Mouse (Mus musculus) megakaryocyte-erythroid progenitor cell, adult 5 weeks (primary cell): ENCODE measurements around the gene Dnaaf5. TPM values are rescaled to one million over a fixed set of nuclear protein-coding genes. Genes with fewer than 3 reads are reported as not detected.

Source experiments
- polyA plus RNA-seq: library from polyadenylated mRNA; stranded (reverse); fragments of >175 nt; gene quantifications from 2 replicates; pipeline ENCODE4 v1.2.3, GENCODE M21; 2012

The Dnaaf5 gene
- 50.7 and 61.5 TPM in 2 replicates for polyA plus RNA-seq

DNA sequence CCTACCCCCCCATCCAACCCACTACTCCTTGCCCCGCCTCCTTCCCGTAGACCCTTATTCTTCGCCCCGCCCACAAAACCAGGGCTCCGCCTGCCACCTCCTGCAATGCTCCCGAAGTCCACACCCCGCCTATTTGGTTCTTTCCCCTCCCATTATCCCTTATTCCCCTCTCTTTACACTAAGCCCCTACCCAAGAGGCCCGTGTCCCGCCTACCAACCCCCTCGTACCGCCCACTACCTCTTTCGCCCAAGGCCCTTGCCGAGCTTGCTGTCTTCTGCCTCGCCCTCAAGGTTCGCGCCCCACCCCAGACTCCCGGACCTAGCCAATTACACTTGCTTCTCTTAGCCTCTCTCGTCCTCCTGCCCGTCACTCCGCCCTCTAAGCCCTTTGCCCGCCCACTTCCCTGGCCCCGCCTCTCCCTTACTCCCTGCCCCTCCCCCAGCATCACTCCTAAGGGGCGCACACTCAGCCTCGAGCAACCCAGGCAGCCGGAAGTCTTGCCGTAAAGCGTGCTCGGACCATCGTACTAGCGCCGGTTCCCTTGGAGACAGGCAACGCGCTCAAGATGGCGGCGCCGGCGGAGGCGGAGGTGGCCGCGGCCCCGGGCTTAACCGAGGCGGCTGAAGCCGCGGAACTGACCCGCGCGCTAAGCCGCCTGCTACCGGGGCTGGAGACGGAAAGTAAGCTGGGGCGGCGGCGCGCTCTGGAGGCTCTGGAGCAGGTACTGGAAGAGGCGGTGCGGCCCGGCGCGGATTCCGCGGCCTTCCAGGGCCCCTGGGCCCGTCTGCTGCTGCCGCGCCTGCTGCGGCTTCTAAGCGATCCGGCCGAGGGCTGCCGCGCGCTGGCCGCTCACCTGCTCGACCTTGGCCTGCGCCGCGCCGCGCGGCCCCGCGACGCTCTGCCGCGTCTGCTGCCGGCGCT, at the start of gene Dnaaf5, which contains the start of gene Prkar1b:
Gene Dnaaf5, plus strand, starts transcription at position 543 of the 922 bp plus-strand sequence.
Gene Prkar1b, minus strand, starts transcription at position 321 of the 922 bp plus-strand sequence.

DNA sequence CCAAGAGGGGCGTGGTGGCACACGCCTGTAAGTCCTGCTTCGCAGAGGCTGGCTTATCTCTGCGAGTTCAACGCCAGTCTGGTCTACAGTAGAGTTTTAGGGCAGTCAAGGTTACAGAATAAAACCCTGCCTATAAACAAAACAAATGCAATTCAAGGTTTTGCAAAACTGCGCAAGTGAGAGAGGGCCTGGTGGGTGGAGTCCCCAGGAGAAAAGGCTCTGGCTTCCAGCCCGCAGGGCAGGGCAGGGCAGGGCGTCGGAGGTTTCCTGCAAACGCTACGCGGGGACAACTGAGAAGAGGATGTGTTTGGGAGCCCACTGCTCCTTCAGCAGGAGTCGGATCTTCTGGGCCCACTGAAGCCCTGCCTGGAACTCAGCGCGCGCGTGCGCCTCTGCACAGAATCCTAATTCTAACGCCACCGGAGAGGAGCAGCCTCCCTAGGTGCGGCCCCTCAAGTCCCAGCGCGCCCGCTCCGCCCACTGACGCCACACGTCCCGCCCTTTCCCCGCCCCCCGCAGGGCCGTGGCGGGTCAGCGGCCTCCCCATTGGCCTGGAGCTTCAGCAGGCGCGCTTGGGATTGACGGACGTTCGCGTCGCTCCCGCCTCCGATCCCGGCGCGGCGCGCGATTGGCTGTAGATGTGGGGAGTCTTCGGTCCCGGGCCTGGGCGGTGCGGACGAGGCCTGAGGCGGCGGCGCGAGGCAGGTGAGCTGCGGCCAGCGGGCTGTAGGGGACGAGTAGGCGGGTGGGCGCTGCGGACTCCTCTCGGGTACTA, 50.2 kb downstream of the Dnaaf5 start, which contains the start of gene Sun1:
Gene Sun1, plus strand, starts transcription at position 643 of the 775 bp plus-strand sequence.

Other genes with a start within 250 kb of the Dnaaf5 start
- gene Pdgfa, start 152.9 kb upstream of the Dnaaf5 start, polyA plus RNA-seq = 0.90 and 1.2 TPM in 2 replicates
- gene Prkar1b, start 222 bp upstream of the Dnaaf5 start, polyA plus RNA-seq = 0.53 and 2.4 TPM in 2 replicates
- gene Sun1, start 50.4 kb downstream of the Dnaaf5 start, polyA plus RNA-seq = 13.7 and 14.2 TPM in 2 replicates
- gene Get4, start 102.1 kb downstream of the Dnaaf5 start, polyA plus RNA-seq = 60.9 and 71.8 TPM in 2 replicates
- gene Adap1, start 175.4 kb downstream of the Dnaaf5 start, polyA plus RNA-seq = 67.4 and 83.3 TPM in 2 replicates
- gene Cox19, start 201.2 kb downstream of the Dnaaf5 start, polyA plus RNA-seq = 37.3 and 41.7 TPM in 2 replicates
- not detected in 2 replicates for gene Cyp2w1, start 202.4 kb downstream of the Dnaaf5 start, polyA plus RNA-seq
- gene Gpr146, start 227.5 kb downstream of the Dnaaf5 start, polyA plus RNA-seq = 16.1 and 17.3 TPM in 2 replicates